Comparison of ENCODE assay signal across 9 mouse cellular contexts in genomic region chr9:31858720-31859340, GRCm38 (mm10). TPM values are rescaled to one million over a fixed set of nuclear protein-coding genes. Genes with fewer than 3 reads are reported as not detected.
DNase-seq lines count a peak whose midpoint lies in the region; ATAC-seq and TF ChIP-seq lines count a peak whose summit lies in the region.
"Had no signal": no experiment of that assay in that cellular context is flagged by ENCODE, and none has a peak within 500 bp of the region (broad histone marks: within the 10 kb centered on the region; RNA-seq: fewer than 3 reads in every experiment).

No protein-coding gene starts in this region.

- peak overlapping the region; percentile 63 for H3K4me2 ChIP-seq in heart, embryonic 12.5 days
- H3K4me2 ChIP-seq in neural tube, embryonic 14.5 days (ENCODE audit: low read depth, low read length) = peak overlapping the region; percentile 46
- H3K4me2 ChIP-seq: liver, embryonic 15.5 days had no signal

- H3K36me3 ChIP-seq in heart, embryonic 12.5 days = no peaks in the 10 kb centered on the region
- H3K36me3 ChIP-seq in limb, embryonic 10.5 days = no peaks in the 10 kb centered on the region
- no peaks in the 10 kb centered on the region for H3K36me3 ChIP-seq in neural tube, embryonic 14.5 days (ENCODE audit: control insufficient read depth, insufficient read depth, low read length)
- H3K36me3 ChIP-seq: liver, embryonic 15.5 days had no signal

- H3K27ac ChIP-seq in layer of hippocampus, adult 2 months = no peak overlapping the region
- no peak overlapping the region for H3K27ac ChIP-seq in heart, embryonic 12.5 days (ENCODE audit: poor library complexity, severe bottlenecking)
- no peak overlapping the region for H3K27ac ChIP-seq in limb, embryonic 10.5 days
- H3K27ac ChIP-seq in neural tube, embryonic 14.5 days (ENCODE audit: low read depth, low read length) = no peak overlapping the region
- H3K27ac ChIP-seq: liver, embryonic 15.5 days had no signal

- peak; percentile 68 for TF ChIP-seq CTCF in layer of hippocampus, adult 2 months (conservative IDR thresholded peaks at IDR 0.05)

- peaks cover 15% of the 10 kb centered on the region for H3K27me3 ChIP-seq in heart, embryonic 12.5 days (replicated peaks)
- H3K27me3 ChIP-seq in limb, embryonic 10.5 days (ENCODE audit: low read depth, poor library complexity, severe bottlenecking) = peaks cover 32% of the 10 kb centered on the region
- H3K27me3 ChIP-seq in neural tube, embryonic 14.5 days (ENCODE audit: control insufficient read depth, insufficient read depth, low read length) = no peaks in the 10 kb centered on the region

- ATAC-seq in heart, embryonic 12.5 days (ENCODE audit: insufficient number of reproducible peaks, low FRiP score) = no peak
- peak; percentile 77; the same call in 1 of the 2 replicates for ATAC-seq in neural tube, embryonic 14.5 days (ENCODE audit: low read depth)

- no peaks in the 10 kb centered on the region for H3K4me1 ChIP-seq in heart, embryonic 12.5 days (replicated peaks)
- peaks cover 23% of the 10 kb centered on the region for H3K4me1 ChIP-seq in limb, embryonic 10.5 days
- H3K4me1 ChIP-seq in neural tube, embryonic 14.5 days (ENCODE audit: control insufficient read depth, insufficient read depth, low read length) = no peaks in the 10 kb centered on the region
- H3K4me1 ChIP-seq: liver, embryonic 15.5 days had no signal

- 6% methylated on average over 20 of the region's 20 CpGs for WGBS in heart, embryonic 12.5 days
- 8% methylated on average over 20 of the region's 20 CpGs for WGBS in limb, embryonic 10.5 days
- 8% methylated on average over 20 of the region's 20 CpGs for WGBS in neural tube, embryonic 14.5 days

- H3K4me3 ChIP-seq in layer of hippocampus, adult 2 months = peak overlapping the region; percentile 15; the same call in 1 of the 2 replicates
- 0 out of 2 replicates have a peak overlapping the region, but pooled peaks have one; percentile 18 for H3K4me3 ChIP-seq in heart, embryonic 12.5 days
- peak overlapping the region; percentile 28 for H3K4me3 ChIP-seq in limb, embryonic 10.5 days
- 0 out of 2 replicates have a peak overlapping the region, but pooled peaks have one; percentile 2 for H3K4me3 ChIP-seq in neural tube, embryonic 14.5 days (ENCODE audit: low read depth, low read length)
- H3K4me3 ChIP-seq: liver, embryonic 15.5 days had no signal

- DNase-seq in layer of hippocampus, adult 2 months (ENCODE audit: low spot score in 2 of 2) = no peak
- no peak for DNase-seq in layer of hippocampus, adult 9-10 months (ENCODE audit: low spot score)
- DNase-seq in embryo, embryonic 10 days (ENCODE audit: low spot score) = peak; percentile 66
- DNase-seq in limb, embryonic 10.5 days (ENCODE audit: low spot score) = peak; percentile 74
- no peak for DNase-seq in cerebellum, adult 8-10 months
- no peak for DNase-seq in cerebellum, postnatal 36 days

- H3K9me3 ChIP-seq in heart, embryonic 12.5 days (replicated peaks) = no peaks in the 10 kb centered on the region
- no peaks in the 10 kb centered on the region for H3K9me3 ChIP-seq in limb, embryonic 10.5 days (replicated peaks)
- no peaks in the 10 kb centered on the region for H3K9me3 ChIP-seq in neural tube, embryonic 14.5 days (ENCODE audit: control insufficient read depth, low read length)
- H3K9me3 ChIP-seq: liver, embryonic 15.5 days had no signal

- H3K9ac ChIP-seq in heart, embryonic 12.5 days = no peak overlapping the region
- H3K9ac ChIP-seq in neural tube, embryonic 14.5 days (replicated peaks; ENCODE audit: low read depth, low read length) = peak overlapping the region; percentile 34; the same call in 1 of the 2 replicates
- H3K9ac ChIP-seq: liver, embryonic 15.5 days had no signal

RNA-seq across cellular contexts. Expression of gene Barx2, which starts 54.4 kb away (rescaled TPM):
- total RNA-seq in layer of hippocampus, adult 2 months (2021) = under 1 TPM; 0.47 to 0.79 TPM
- not detected in 2 replicates for polyA plus RNA-seq in heart, embryonic 12.5 days (2016; fragmentation: Nextera tagmentation; extraction: Ambion mirVana)
- 0.16 and 0.71 TPM in 2 replicates for polyA plus RNA-seq in limb, embryonic 10.5 days (2016; fragmentation: Nextera tagmentation; extraction: Ambion mirVana)
- not detected in 2 replicates for polyA plus RNA-seq in neural tube, embryonic 14.5 days (2014; fragmentation: Nextera tagmentation; extraction: Ambion mirVana)
- polyA plus RNA-seq: liver, embryonic 15.5 days had no signal

Comparison
In these comparisons a context has a peak if more than half of its experiments do, and no peak if none do; other contexts are left out.
1. DNase-seq: peak in embryo, embryonic 10 days (single experiment) and limb, embryonic 10.5 days (single experiment); none in layer of hippocampus, adult 2 months (0 of 2), layer of hippocampus, adult 9-10 months (single experiment), cerebellum, adult 8-10 months (single experiment) and cerebellum, postnatal 36 days (0 of 2).
2. Peak in every context shown above with its lines, with median percentiles within 50 percentile points of each other: H3K4me3 ChIP-seq.